Mouse (Mus musculus): ENCODE data around the gene Rtn4rl1. TPM values are rescaled to one million over a fixed set of nuclear protein-coding genes. Genes with fewer than 3 reads are reported as not detected.
"Not testable (repeated sequence)": the region's sequence is repeated elsewhere in the genome, so short reads cannot be mapped to it uniquely, and the experiment has no call there.

Rtn4rl1 gene
- total RNA-seq, 2 experiments from 2014 or later: 103 to 107 TPM

DNA sequence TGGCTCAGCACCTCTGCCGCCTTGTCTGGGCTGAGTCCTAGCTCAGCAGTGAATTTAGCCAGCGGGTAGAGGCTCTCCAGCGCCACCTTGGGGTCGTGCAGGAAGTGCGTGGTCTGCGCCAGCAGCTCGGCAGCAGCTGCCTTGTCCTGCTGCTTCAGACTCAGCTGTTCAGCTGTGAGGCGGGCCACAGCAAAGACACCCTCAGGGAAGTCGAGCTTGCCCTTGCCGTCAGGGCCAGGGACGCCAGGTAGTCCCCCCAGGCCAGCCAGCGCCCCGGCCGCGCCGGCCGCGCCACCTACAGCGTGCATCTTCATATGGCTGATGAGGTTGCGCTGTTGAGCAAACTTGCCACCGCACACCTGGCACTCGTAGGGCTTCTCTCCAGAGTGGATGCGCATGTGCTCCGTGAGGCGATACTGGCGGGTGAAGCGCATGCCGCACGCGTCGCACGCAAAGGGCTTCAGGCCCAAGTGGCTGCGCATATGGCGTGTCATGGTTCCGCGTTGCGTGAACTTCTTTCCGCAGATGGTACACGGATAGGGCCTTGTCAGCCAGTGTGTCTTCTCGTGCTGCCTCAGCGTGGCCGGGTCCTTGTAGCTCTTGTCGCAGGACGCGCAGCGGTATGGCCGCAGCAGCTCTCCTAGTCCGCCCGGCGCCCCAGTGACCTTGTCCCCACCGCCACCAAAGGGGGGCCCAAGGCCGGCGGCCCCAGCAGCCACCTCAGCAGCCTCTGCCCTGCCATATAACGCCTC, 28.0 kb upstream of the Rtn4rl1 start:
- peak; percentile 77 to 82 for DNase-seq

DNA sequence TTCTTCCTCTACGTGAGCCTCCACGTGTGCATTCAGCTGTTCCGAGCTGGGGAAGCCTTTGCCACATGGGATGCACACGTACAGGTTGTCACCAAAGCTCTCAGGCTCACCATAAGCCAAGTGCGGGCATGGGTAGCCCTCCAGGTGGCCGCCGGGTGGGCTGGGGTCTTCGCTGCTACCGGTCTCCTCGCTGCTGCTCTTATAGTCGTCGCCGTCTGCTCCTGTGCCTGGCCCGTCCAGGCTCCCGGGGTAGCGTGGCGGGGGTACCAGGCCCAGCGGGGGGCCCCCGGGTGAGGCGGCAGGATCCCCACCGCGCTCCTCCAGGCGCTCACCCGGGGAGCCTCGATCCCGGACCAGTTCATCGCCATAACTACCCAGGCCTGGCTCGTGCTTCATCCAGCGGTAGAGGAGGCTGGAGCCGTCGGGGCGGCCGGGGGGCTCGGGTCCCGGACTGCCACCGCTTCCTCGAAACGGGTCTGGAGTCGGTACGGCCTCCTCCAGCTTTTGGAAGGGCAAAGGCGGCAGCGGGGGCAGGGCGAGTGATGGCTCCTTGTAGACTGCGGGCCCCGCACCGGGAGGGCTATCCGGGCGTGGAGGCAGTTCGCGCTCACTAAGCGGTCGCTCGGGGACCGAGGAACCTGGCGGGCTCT, 27.3 kb upstream of the Rtn4rl1 start:
- no peak for DNase-seq

DNA sequence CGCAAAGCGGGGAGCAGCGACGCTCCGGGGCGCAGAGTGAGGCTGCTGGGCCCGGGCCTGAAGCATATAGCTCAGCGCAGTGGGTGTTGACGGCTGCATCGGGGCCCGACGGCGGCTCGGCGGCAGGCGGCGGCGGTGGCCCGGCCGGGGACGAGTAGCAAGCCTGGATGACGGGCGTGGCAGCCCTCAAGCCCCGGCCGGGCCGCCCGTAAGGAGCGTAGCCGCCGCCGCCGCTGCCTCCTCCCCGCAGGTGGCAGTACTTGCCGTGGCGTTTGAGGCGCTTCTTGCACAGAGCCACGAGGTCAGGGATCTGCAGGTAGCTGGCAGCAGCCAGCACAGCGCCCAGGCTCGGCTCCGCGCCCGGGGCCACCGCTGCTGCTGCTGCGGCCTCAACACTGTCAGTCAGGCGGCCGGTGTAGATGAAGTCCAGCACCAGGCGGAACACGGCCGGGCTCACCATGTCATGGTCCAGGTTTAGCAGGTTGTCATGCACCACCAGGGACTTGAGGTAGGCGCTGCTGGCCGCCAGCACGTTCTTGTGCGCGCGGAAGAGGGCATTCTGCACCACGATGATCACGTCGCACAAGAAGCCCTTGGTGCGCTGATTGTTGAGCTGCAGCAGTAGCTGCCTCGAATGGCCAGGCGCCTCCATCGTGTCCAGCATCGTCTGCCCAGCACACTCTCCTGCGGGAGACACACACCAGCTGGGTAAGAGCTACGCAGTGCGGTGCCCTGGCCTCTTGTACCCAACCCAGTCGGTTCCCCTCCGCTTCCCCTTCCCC, 26.5 kb upstream of the Rtn4rl1 start:
- DNase-seq: peak in 1 of 2 experiments; percentile 10

DNA sequence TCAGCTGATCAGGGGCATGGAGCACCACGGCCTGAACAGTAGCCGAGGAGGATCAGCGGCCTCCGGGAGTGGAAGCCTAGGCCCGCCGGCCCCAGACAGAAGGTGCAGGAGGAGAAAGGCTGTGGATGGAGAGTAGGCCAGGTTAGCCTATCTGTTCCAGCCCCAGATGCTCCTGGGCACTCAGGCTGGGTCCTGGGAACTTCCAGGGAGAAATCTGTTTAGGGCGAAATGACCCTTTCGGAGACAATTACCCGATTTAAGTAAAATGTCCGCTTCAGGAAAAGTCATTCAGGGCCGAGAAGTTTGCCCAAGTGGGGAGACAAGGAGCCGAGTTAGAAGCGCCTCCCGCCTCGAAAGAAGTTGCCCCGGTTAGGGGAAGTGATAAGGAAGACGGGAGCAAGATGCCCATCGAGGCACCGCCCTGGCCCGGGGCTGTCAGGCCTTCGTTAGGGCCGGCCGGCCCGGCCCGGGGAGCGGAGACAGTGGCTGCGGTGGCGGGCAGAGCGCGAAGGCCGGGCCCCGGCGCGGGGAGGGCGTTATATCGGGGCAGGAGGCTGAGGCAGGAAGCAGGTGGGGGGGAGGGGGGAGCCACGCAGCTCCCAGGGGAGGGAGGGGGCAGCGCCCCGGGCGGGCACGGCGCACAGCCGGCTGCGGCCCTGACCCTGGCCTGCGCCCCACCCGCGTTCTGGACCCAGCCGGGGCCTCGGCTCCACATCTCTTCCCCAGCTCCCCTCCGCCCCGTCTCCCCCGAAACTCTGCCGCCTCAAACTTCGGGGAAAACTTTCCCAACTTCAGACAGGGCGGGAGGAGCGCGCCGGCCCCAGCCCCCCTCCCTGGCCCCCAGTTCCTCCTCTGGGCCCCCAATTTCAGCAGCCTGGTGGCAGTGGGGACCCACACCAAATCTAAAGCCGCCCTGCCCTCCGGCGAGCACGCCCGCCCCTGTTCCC, 25.7 kb upstream of the Rtn4rl1 start:
- peak in 1 of 2 experiments; percentile 2 for DNase-seq

DNA sequence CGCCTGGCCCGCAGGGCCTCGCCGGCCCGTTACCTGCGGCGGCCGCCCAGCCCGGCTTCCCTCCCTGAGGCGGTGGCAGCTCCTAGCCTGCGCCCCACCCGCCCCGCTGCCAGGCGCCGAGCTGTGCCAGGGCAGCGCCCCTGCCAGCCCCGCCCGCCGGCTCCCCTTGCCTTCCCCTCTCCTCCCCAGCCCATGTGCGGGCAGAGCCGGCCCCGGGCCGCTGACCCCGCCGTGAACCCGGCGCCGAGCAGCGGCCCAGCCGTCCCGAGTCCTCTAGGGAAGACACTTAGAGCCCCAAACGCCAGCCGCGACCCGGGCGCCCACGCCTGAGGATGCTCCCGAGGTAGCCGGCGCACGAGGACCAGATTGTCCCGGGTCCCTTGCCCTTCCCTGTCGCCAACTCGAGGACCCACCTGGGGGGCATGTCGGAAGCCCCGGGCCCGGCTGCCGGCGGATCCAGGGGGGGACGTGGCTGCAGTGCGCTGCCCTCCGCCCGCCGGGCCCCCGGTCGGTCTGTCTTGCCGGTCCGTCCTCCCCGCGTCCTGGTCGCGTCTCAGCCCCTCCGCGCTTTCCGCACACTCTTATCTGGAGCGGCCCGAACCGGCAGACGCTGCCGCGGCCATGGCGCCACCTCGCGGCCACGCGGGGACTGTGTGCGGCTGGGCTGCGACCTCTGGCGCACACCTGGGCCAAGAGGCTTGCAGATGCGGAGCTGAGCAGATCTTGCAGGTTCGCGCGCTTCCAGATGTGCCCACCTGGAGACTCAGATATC, 24.8 kb upstream of the Rtn4rl1 start:
- DNase-seq: peak in 1 of 2 experiments; percentile 74

DNA sequence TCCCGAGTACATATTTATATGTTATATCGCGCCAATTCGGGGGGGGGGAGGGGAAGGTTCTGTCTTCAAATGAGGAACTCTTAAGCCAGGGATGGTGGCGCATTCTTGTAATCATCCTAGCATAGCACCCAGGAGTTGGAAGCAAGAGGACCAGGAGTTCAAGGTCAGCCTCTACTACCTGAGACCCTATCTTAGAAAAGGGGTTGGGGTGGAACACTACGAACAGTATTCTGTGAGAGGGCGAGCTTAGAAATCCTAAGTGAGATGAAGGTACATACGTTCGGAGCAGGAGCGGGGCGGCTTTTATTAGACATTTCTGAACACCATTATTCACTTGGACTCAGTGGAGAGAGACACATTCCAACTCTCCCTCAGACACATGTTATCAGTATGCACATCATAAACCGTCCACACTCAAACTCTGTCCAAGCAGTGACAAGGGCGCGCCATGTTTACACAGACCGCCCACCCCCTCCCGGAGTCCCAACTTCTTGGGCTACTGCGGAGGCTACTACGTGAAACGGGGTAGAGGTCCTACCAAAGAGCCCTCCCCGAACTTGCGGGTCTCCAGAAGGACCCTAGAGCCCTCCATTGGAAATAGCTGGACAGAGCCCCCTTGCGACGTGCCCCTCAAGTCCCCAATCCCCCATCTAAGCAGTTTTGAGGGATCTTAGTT, 24.0 kb upstream of the Rtn4rl1 start, which contains the start of gene Hic1:
Gene Hic1 (minus strand): TSS at position 115 of the 676 bp plus-strand sequence.
- no peak for DNase-seq

DNA sequence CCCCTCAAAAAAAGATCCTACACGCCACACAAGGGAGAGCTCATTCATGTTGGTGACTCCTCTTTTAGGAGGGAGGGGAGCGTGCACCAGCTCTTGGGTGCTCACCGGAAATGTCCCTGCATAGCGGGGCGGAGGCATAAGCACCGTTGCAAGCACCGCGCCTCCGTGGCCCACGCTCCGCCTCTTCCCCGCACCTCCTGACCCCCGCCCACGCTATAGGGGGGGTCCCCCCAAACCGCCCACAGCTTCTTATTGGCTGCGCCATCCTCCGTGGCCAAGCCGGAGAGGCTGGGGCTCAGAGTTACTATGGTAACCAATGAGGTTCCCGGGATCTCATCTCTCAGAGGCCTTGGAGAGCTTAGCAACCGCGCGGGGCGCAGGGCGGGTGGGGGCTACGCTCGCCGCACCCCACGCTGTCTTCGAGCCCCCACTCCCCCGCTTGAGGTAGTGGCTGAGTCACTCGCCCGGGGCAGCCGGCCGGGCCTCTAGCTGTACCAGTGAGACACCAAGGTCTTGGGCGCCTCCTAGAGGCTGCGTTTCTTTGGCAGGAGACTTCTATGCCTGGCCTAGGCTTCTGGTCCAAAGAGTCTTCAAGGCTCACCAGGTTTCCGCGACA, 23.3 kb upstream of the Rtn4rl1 start:
- DNase-seq: peak; percentile 90

DNA sequence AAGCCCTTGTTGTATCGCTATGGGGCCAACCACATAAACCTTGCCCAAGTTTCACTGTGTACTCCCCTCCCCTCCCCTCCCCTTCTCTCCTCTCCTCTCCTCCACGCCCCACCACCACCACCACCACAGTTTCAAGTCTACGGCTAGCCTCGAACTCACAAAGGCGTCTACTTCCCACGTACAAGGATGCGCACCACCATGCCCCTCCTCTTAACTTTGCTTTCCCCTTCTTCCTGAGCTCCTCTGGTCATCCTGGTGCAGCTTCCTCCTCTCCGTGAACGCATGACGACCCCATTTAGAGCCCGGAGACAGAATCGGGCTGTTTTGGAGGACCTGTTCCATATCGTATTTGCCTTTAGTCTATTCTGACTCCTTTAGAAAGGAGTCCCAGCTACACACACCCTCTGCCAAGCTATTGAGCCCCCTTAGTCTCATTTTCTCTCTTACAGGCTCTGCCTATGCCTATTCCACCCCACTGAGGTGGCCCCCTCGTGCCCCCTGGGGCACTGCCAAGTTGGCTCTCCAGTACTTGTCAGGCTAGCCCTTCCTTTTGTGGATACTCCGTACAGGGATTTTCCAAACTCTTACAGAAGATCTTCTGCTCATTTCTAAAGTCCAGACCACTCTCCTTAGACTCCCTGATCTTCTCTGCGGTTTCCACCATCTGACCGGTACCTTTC, 22.3 kb upstream of the Rtn4rl1 start:
- no peak for DNase-seq

DNA sequence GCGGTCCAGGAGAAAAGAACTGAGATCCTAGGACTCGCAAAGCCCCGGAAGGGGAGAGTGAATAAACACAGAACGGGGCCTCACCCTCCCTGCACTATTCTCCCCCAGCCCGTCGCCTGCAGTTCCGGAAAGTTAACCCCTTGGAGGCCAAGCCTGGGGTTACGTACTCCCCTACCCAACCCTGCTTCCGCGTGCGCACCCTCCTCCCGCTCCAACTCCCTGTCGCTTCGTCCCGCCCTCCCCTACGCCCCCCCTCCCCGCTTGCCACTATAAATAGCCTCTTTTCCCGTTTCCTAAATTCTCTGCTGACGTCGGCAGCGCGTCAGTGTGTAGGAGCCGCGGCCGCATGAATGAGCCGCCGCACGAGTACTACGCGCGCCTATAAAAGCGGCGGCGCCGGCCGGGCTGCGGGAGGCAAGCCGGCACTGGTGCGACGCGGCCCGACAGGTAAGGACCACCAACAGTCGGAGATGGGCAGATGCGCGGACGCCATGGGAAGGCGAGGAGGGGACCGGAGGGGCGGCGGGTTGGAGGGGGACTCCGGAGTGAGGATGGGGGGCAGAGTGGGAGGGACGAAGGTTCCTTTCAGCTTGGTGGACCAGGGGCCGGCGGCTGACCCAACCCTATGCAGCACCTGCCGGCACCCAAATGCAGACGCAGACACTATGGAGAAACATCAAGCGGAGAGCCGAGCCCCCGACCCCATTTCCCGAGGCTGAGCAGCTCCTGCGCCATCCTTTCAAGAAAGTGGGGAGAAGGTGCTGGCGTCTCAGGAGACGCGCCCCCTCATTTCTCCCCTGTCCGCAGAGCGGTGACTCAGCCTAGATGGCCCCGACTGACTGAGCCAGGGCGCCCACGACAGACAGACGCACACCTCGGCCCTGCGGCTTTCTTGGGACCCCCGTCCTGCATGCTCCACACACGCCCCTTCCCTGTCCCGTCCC, 21.2 kb upstream of the Rtn4rl1 start:
- DNase-seq: peak in 1 of 2 experiments; percentile 62

DNA sequence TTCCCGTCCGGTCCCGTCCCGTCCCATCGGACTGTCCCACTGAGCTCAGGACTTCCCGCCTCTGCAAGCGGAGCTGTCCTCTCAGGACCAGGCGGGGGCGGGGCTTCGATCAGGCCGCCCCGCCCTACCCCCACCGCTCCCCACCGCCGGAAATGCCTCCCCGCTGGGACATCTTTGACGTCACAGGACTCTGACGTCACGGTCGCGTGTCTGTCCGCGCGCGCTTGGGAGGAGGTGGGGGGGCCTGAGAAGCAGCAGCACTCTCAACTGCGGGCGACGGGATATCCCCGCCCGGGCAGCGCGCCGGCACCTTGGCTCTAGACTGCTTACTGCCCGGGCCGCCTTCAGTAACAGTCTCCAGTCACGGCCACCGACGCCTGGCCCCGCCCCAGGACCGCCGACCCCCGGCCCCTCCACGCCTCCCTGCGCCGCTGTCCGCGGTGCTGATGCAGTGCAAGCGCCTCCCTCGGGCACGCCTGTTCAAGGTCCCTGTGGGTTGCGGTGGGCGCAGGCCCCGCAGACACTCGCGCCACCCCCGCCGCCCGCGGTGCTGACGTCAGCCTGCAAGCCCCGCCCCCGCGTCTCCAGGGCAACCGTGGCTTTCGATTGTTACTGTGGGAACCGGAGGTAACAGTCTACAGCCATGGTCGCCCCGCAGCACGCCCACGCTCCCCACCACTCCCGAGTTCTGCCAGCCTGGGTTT, 20.3 kb upstream of the Rtn4rl1 start:
- peak; percentile 93 to 97 for DNase-seq

DNA sequence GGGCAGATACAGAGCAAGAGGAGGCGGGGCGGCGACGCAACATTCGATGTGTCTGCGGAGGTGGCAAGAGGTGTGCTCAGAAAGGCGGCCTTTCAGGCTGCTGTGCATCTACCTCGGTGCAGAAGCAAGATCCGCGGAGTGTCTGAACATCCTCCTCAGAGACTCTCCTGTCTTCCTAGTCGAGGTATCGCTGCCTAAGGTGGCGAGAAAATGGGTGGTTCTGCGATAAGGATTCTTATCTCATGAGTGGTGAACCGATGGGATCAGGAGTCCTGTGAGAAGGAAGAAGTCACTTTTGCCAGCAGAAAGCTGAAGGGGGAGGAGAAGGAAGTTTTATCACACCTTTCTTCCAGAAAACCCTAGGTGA, 19.8 kb upstream of the Rtn4rl1 start:
- DNase-seq: no peak

DNA sequence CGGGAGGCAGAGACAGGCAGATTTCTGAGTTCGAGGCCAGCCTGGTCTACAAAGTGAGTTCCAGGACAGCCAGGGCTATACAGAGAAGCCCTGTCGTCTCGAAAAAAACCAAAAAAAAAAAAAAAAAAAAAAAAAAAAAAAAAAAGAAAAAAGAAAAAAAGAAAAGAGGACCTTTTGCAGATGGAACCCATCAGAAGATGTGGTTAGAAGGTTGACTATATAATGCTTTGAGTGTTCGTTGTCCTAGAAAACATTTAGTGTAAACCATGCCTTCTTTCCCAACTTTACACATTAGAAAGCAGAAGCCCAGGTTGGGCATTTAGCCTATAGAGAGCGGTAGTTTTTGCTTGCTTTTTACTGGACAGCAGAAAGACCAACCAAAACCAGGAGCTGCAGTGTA, 19.0 kb upstream of the Rtn4rl1 start:
- not testable (repeated sequence) for DNase-seq

DNA sequence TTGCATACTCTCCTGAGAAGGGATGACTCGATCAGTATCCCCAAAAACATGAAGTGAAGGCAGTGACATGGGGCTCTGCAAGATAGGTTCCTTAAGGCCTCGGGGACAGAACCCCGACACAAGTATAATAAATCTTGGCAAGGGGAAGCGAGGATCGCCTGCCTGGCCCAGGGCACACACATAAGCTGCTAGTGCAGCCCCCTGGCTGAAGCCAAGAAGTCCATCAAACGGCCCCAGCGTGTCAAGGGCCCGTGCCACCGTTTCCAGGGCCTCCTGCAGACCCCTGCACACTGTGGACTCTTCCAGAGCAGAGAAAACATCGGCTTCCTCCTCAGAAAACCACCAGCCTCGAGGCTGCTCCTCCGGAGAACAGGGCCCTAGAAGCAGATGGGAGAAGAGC, 15.6 kb upstream of the Rtn4rl1 start:
- DNase-seq: no peak

DNA sequence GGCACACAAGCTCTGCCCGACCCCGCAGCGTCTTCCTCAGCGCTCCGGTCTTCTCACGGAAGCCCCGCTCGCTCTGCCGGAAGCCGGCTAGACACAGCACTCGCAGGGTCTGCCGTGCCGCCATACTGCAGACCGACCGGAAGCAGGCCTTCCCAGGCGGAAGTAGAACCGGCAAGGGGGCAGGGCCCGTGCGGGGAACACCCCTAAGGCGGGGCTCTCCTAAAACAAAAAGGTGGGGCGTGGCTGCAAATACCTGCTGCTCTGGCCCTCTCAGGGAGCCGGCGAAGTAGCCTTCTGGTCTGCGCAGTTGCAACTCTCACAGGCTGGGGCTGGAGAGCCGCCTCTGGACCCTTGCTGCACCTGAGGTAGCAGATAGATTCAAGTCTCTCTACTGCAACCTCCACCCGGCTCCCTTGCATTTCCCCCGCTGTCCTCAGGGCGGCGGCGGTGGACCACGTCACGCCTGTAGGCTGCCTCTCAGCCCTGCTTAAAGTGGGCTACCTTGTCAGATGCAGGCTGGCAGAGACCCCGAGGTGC, 14.8 kb upstream of the Rtn4rl1 start, which contains the start of gene Ovca2:
Gene Ovca2 (minus strand): TSS at position 164 of the 537 bp plus-strand sequence.
- peak; percentile 89 to 90 for DNase-seq

DNA sequence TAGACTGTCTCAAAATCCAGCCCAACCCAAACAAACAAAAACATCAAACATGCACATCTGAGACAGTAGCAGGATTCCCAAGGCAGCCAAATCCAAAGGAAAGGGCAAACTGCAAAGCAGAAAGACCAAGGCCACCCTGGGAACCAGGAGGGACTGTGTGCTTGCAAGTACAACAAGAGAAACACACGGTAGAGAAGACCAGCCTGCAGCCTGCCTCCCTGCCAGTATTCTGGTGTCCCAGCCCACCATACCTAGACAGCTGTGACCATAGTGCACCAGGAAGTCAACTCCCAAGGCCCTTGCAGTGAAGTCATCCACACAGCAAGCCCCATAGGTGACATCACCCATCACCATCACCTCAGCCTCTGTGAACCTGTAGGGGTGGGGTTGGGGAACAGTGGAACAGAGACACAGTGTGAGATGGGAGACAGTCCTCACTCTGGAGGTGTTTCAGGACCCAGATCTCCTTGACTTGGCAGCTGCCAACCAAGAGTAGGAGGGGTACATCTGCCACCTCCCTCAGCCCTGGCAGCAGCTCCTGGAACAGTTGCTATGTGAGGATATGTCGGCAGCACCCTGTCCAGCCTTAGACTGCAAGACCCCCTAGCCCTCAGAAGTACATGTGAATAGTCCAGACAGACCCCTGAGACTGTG, 9.5 kb upstream of the Rtn4rl1 start:
- peak; percentile 74 to 79 for DNase-seq

DNA sequence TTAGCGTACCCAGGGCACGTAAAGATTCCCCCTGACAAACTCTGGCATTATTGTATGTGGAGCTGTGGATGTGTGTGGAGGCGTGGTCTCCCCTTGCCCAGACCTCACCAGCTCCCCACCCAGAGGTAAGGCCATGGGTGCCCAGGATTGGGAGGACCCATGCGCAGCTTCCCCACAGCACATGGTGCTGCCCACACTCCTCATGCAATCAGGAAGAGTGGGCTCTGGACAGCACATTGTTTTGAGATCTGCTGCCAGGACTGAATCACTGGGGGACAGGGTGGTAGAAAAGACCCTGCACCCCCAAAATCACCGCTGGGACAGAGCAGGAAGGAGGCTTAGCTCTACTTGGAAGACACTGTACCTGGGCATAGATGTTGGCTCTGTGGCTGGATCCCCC, 9.0 kb upstream of the Rtn4rl1 start:
- DNase-seq: no peak

DNA sequence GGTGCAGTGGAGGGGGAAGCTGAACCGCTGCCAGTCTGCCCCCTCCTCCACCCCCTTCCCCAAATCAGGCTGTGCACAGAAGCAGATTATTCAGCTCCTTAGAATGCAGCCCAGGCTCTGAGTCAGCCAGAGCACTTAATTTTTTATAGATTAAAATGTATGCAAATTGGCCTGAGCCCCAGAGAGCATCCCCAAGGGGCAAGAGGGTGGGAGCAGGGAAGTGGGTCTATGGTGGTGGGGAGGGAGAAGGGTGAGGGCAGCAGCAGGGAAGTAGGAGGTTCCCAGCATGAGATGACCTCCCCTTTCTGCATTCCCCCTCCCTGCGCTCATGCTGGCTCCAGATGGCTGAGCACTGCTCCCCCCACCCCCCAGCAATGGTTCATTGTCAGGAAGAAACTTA, 8.6 kb upstream of the Rtn4rl1 start:
- DNase-seq: no peak
